Mouse (Mus musculus) embryo, embryonic 9.5 days (tissue): ENCODE data around the gene Krt25.

Source experiments
- DNase-seq: peaks from one replicate; pipeline ENCODE4 v3.0.0-alpha.2; 2017; ENCODE audit errors: extremely low spot score

Krt25 gene

GRCm38 (mm10) chr11:99322851-99323250 lies at the start of gene Krt25:
Gene Krt25, minus strand, starts transcription at chr11:99322951.
- DNase-seq = no peak

GRCm38 (mm10) chr11:99369853-99370451 lies 47.2 kb upstream of the Krt25 start:
- DNase-seq = no peak

DNA sequence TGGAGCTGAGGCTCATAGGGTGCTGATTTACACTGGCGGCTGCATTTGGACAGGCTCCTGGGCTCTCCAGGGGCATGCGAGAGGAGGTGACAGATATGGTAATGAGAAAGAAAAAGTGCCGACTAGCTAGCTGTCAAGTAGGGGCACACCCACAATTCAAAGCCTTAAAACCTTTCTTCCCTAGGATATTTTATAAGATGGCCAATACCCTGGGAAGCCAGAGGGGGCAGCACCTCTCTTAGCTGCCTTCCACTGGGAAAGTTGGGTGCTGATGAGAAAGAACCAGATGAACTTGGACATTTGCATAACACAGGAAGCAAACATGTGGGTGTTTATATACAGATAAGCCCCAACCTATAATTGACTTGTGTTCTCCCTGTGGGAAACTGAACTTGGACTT lies 46.5 kb upstream of the Krt25 start:
- peak; percentile 17 for DNase-seq

GRCm38 (mm10) chr11:99366791-99367190 lies 44.0 kb upstream of the Krt25 start:
- DNase-seq = no peak

GRCm38 (mm10) chr11:99364412-99364811 lies 41.7 kb upstream of the Krt25 start:
- peak; percentile 29 for DNase-seq

- DNase-seq = no peak
These were observed 38.7 kb upstream of the Krt25 start for GRCm38 (mm10) chr11:99361423-99361822.

DNA sequence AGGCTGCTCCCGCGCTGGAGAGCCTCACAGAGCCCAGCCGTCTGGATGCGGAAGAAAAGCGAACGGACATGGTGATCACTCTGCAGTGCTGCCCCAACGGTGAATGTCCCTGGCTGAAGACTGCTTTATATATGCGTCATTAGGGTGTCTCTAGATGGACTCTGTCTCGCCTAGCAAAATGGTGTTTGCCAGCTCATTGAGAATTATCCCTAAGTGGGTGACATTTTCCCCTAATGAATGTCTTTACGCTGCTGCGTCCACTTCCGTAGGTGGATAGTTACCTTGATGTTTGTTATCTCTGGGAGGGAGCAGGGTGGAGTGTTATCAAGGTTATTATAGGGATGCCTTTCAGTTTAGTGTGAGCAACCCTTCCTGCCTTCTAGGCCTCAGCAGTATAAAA lies 28.3 kb upstream of the Krt25 start, which contains the start of gene Krt27:
Gene Krt27 (minus strand): TSS at position 101 of the 400 bp plus-strand sequence.
- DNase-seq = no peak

DNA sequence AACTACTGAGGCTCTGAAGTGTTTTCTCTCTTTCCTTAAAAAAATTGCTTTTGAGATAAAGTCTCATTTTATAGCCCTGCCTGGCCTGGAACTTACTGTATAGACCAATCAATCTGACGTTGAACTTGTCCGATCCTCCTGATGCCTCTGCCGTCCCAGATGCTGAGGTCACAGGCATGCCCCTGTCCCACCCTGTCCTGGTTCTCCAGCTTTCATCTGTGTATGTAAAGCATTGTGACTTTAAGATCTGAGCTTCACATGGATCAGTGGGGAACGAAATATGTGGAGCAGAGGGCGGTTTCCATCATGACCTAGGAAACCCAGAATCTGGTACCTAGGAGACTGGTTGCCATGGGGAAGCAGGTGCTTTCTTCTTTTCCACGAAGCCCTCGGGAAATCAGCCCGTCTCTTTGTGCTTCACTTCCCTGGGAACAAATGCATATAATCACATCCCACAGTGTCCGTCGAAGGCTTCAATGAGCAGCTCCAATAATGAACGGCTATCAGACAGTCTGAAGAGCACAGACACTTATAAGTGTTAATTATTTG lies 16.6 kb upstream of the Krt25 start:
- no peak for DNase-seq

GRCm38 (mm10) chr11:99337866-99338265 lies 15.1 kb upstream of the Krt25 start, which contains the start of gene Krt26:
Gene Krt26, minus strand, starts transcription at chr11:99337966.
- no peak for DNase-seq

DNA sequence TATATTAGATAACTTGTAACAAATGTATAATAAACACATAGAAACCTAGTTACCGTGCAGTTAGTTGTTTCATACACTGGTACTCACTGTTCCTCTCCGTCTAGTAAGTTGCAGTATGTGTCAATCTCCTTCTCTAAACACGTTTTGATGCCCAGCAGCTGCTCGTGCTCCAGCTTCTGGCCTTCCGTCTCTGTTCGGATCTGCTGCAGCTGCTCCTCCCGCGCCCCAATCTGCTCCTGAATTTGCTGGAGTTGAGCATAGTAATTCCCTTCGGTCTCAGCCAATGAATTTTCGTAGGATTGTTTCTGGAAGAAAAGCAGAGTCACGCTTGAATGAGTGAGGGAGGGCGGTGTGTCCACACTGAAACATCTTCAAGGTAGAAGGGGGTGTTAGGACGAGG lies 10.7 kb upstream of the Krt25 start:
- DNase-seq = no peak

- no peak for DNase-seq
These were observed 6.9 kb upstream of the Krt25 start for GRCm38 (mm10) chr11:99329655-99330054.

DNA sequence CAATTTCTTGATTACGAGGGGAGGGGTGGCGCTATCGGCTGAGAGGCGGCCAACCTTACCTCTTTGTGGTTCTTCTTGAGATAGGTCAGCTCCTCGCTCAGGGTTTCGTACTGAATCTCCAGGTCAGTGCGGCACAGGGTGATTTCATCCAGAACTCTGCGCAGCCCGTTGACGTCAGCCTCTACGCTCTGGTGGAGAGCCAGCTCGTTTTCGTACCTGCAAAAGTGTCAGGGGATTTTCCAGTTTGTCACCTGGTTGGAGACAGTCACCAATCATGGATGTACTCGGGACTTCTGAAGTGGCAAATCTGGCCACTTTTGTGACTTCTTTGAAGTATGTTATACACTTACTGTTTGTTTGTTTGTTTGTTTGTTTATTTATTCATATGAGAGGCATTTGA lies 1.7 kb downstream of the Krt25 start:
- DNase-seq = no peak

DNA sequence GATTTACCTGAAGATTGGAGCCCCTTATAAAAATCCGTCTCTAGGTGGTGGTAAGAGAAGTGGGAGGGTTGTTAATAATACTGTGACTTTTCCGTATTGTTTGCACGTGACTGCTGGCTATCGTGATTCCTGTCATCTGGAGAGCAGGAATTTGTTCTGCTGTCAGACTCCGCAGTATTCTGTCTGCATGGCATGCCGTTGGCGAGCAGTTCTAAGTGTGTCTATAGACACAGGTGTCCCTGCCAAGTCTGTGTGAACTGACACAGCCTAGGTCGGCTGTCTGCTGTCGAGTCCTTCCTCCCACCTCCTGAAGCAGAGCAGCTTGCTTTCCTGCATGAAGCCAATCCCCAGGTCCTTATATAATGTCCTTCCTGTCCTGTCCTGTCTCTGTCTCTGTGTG lies 3.6 kb downstream of the Krt25 start:
- DNase-seq = no peak

GRCm38 (mm10) chr11:99316543-99316942 lies 6.2 kb downstream of the Krt25 start:
- no peak for DNase-seq

DNA sequence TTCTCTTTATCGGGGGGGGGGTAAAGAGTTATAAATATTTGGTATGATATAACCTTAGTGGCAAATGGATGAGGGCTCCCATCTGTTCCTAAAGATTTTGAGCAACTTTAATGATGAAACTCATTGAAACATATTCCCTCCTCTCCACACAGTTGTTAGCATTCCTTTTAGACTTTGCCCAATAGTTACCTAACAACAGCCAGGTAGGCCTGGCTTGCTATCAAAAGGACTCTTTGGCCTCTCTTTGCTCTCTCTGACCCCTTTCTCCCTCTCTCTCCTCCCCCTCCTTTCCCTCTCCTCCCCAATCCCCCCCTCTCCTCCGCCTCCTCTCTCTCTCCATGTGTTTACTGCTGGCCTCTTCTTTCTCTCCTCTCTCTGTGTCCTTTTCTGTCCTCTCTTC lies 8.2 kb downstream of the Krt25 start:
- DNase-seq = no peak

DNA sequence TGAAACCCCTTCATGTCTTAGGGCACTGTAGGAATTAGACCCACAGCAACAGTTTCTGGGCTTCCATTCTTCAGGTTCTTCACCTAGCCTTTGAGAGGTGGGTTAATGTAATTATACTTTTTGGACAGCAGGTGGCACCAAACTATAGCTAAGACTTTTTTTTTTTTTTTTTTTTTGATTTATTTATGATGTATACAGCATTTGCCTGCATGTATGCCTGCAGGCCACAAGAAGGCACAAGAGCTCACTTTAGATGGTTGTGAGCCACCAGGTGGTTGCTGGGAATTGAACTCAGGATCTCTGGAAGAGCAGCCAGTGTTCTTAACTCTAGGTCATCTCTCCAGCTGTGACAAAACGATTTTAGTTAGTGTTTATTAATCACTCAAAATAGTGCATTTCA lies 11.9 kb downstream of the Krt25 start:
- peak; percentile 15 for DNase-seq

DNA sequence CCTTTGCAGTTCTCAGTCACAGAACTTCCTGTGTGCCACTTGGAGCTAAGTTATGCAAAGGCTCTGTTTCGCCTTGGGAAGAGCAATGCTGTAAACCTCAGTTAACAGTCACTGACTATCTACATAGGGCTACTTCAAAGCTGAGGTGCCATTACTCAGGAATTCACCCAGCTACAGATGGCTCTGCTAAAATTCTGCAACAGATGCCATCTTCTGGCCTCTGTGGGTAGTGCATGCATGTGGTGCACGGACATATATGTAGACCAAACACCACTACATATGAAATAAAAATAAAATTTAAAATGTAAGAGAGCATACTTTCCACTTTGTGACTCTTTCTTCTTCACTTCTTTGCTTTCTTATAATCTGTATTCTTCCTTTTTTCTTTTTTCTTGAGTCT lies 15.2 kb downstream of the Krt25 start:
- DNase-seq = peak; percentile 47

GRCm38 (mm10) chr11:99295039-99295438 lies 27.7 kb downstream of the Krt25 start:
- no peak for DNase-seq

GRCm38 (mm10) chr11:99292846-99293245 lies 29.9 kb downstream of the Krt25 start:
- peak; percentile 36 for DNase-seq

- DNase-seq = no peak
These were observed 37.9 kb downstream of the Krt25 start, which contains the start of gene Krt24 for GRCm38 (mm10) chr11:99284833-99285312. Gene Krt24, minus strand, starts transcription at chr11:99285262.

DNA sequence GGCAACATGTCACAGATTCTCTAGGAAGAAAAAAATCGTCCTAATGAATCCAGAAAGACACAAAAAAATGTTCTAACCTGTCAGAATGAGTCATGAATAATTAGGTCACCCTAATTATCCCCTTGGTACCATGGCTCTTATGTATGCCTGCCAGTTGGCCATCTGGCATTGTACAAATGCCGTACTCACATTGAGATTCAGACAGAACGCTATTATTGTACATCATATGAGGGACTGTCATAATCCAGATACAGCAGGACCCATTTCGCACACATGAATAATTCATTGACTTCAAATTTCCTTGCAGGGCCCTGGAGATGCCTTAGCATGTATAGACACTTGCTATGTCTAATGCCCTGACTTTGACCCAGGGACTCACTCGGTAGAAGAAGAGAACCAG lies 38.7 kb downstream of the Krt25 start:
- DNase-seq = no peak

DNA sequence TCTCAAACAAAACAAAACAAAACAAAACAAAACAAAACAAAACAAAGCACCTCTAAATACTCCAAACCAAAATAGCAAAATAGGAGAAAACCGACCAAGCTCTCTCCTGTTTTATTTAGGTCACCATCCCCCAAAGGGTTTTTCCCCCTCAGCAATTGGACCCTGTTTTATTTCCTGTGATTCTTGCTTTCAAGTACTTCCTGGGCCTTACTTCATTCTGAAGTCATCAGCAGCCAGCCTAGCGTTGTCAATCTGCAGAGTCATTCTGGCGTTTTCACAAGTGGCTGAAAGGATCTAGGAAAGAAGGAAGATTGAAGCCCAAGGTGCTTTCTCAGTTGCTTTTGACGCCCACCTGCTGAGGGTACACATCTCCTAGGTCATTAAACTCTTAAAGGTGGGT lies 39.4 kb downstream of the Krt25 start:
- no peak for DNase-seq

- DNase-seq = no peak
These were observed 41.6 kb downstream of the Krt25 start for GRCm38 (mm10) chr11:99281116-99281515.

GRCm38 (mm10) chr11:99279986-99280385 lies 42.8 kb downstream of the Krt25 start:
- no peak for DNase-seq
